Mouse (Mus musculus): Measurements from ENCODE around the gene Ndufs2. TPM values are rescaled to one million over a fixed set of nuclear protein-coding genes. Genes with fewer than 3 reads are reported as not detected.

The Ndufs2 gene
- polyA plus RNA-seq, 1 experiment from 2014 or later = 216 TPM

DNA sequence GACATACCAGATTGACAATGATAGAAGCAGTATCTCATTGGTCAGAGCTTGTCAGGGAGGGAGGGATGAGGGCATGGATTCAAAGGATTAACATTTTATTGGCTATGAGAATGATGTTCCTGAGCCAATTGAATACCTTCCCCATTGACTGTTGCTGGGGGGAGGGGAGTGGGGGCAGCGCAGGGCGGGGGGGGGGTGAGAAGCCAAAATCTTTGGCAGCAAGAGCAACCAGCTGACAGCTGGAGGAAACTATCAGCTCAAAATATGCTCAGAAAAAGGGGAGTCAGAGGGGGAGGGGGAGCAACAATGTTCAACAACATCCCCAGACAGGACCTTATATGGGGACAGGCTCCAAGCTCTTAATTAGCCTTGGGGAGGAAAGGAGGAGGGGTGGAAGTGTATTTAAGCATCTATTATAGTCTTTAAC is 12.0 kb upstream of the Ndufs2 start:
- Histone ChIP-seq H3K4me2 (peak overlapping the region; percentile 61), H3K27me3 (no peaks in the 10 kb centered on the region), H3K4me1 (peaks cover 17% of the 10 kb centered on the region), H3K4me3 (peak overlapping the region; percentile 30; the same call in 1 of the 2 replicates), H3K9me3 (replicated peaks) (no peaks in the 10 kb centered on the region), H3K27ac (peak overlapping the region; percentile 91), H3K9ac (no peak overlapping the region), H3K36me3 (ENCODE audit: poor library complexity, severe bottlenecking) (no peaks in the 10 kb centered on the region)
- peak; percentile 94 for ATAC-seq
- WGBS = 6% methylated on average over 2 of the region's 2 CpGs

DNA sequence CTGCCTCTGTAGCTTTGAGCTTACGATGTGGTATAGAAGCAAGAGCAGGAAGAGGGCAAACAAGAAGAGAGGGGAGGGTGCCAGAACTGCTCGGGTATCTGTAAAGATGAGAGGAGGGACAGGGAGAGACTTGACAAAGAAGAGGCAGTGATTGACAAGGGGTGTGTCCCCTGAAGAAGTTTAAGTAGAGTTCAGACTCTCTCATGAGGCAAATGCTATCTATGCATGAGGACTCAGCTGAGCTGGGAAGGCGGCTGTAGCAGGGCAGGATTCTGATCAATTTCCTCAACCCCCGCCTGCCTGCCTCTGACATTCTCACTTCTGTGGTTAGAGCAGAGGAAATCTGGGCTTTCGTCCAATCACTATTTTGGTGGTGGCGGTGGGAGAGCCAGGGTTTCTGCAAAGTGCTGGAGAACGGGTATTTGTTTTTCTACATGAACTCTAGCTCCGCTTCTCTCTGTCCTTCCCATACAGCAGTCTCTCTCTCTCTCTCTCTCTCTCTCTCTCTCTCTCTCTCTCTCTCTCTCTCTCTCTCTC is 11.5 kb upstream of the Ndufs2 start:
- peak; percentile 80 for ATAC-seq
- peaks cover 17% of the 10 kb centered on the region for H3K4me1 ChIP-seq
- no peaks in the 10 kb centered on the region for H3K27me3 ChIP-seq
- no peaks in the 10 kb centered on the region for H3K9me3 ChIP-seq (replicated peaks)
- peaks cover 3% of the 10 kb centered on the region; the same call in 1 of the 2 replicates for H3K36me3 ChIP-seq (ENCODE audit: poor library complexity, severe bottlenecking)
- peak overlapping the region; percentile 30 for H3K4me3 ChIP-seq
- H3K4me2 ChIP-seq = peak overlapping the region; percentile 61
- H3K27ac ChIP-seq = peak overlapping the region; percentile 91
- H3K9ac ChIP-seq = peak overlapping the region; percentile 53
- 5% methylated on average over 8 of the region's 8 CpGs for WGBS

GRCm38 (mm10) chr1:171260316-171260715 is 9.1 kb upstream of the Ndufs2 start:
- Histone ChIP-seq H3K4me3 (no peak overlapping the region), H3K36me3 (ENCODE audit: poor library complexity, severe bottlenecking) (peaks cover 11% of the 10 kb centered on the region; the same call in 1 of the 2 replicates), H3K9ac (no peak overlapping the region), H3K4me1 (peaks cover 17% of the 10 kb centered on the region), H3K27me3 (no peaks in the 10 kb centered on the region), H3K9me3 (replicated peaks) (no peaks in the 10 kb centered on the region), H3K4me2 (no peak overlapping the region), H3K27ac (no peak overlapping the region)
- ATAC-seq = no peak
- 94% methylated on average over 3 of the region's 3 CpGs for WGBS

GRCm38 (mm10) chr1:171258921-171259320 is 7.7 kb upstream of the Ndufs2 start:
- Histone ChIP-seq H3K9ac (no peak overlapping the region), H3K27ac (no peak overlapping the region), H3K9me3 (replicated peaks) (no peaks in the 10 kb centered on the region), H3K4me3 (no peak overlapping the region), H3K4me1 (peaks cover 16% of the 10 kb centered on the region), H3K4me2 (no peak overlapping the region), H3K36me3 (ENCODE audit: poor library complexity, severe bottlenecking) (peaks cover 11% of the 10 kb centered on the region; the same call in 1 of the 2 replicates), H3K27me3 (no peaks in the 10 kb centered on the region)
- WGBS = 82% methylated on average over 17 of the region's 17 CpGs
- no peak for ATAC-seq

DNA sequence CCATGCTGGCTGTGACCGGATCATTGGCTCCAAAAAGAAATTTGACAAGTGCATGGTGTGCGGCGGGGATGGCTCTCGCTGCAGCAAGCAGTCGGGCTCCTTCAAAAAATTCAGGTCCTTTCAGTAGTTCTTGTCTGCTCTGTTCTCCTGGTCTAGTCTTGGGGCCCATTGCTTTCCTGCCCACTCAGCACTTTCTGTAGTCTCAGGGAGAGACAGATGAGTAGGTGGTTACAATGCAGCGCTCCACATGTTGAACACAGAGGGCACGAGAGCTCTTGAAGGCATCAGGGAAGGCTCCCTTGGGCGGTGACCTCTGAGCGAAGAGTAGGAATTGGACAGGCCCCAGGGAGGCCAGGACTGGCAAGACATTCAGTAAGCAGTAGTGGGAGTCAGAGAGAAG is 6.6 kb upstream of the Ndufs2 start:
- H3K4me3 ChIP-seq = no peak overlapping the region
- 90% methylated on average over 9 of the region's 9 CpGs for WGBS
- H3K27me3 ChIP-seq = no peaks in the 10 kb centered on the region
- no peak overlapping the region for H3K4me2 ChIP-seq
- no peak overlapping the region for H3K27ac ChIP-seq
- H3K9ac ChIP-seq = no peak overlapping the region
- H3K36me3 ChIP-seq (ENCODE audit: poor library complexity, severe bottlenecking) = peaks cover 11% of the 10 kb centered on the region; the same call in 1 of the 2 replicates
- no peak for ATAC-seq
- peaks cover 9% of the 10 kb centered on the region for H3K4me1 ChIP-seq
- no peaks in the 10 kb centered on the region for H3K9me3 ChIP-seq (replicated peaks)

DNA sequence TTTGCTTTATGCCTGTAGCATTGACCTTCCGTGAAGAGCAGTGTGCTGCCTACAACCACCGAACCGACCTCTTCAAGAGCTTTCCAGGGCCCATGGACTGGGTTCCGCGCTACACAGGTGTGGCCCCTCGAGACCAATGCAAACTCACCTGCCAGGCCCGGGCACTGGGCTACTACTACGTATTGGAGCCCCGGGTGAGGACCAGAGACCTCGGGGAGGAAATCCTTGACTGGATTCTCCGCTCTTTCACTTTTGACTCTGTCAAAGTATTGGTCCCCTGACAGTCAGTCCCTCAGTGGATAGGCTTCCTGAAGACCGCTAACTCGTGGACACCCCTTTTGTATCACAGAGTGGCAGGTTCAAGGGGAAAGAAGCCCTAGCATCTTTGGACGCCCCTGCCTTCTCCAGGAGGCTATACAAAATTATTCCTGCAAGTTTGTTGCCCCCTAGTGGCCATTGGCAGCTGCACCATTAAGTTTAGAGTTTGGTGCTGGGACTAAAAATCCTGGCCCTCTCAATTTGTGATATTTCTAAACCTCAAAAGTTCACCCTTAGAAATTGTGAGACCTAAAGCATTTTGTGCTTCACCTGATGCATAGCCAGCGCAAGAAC is 5.9 kb upstream of the Ndufs2 start:
- peaks cover 11% of the 10 kb centered on the region; the same call in 1 of the 2 replicates for H3K36me3 ChIP-seq (ENCODE audit: poor library complexity, severe bottlenecking)
- WGBS = 67% methylated on average over 15 of the region's 15 CpGs
- H3K4me1 ChIP-seq = peaks cover 9% of the 10 kb centered on the region
- no peak overlapping the region for H3K9ac ChIP-seq
- H3K9me3 ChIP-seq (replicated peaks) = no peaks in the 10 kb centered on the region
- no peak overlapping the region for H3K27ac ChIP-seq
- no peak overlapping the region for H3K4me2 ChIP-seq
- no peak overlapping the region for H3K4me3 ChIP-seq
- no peaks in the 10 kb centered on the region for H3K27me3 ChIP-seq
- no peak; the same call in 1 of the 2 replicates for ATAC-seq

GRCm38 (mm10) chr1:171256095-171256818 is 5.1 kb upstream of the Ndufs2 start:
- no peak for ATAC-seq
- Histone ChIP-seq H3K4me1 (peaks cover 15% of the 10 kb centered on the region), H3K9me3 (replicated peaks) (no peaks in the 10 kb centered on the region), H3K27me3 (no peaks in the 10 kb centered on the region), H3K4me2 (no peak overlapping the region), H3K9ac (no peak overlapping the region), H3K27ac (no peak overlapping the region), H3K4me3 (no peak overlapping the region), H3K36me3 (ENCODE audit: poor library complexity, severe bottlenecking) (peaks cover 11% of the 10 kb centered on the region; the same call in 1 of the 2 replicates)
- 90% methylated on average over 24 of the region's 24 CpGs for WGBS

DNA sequence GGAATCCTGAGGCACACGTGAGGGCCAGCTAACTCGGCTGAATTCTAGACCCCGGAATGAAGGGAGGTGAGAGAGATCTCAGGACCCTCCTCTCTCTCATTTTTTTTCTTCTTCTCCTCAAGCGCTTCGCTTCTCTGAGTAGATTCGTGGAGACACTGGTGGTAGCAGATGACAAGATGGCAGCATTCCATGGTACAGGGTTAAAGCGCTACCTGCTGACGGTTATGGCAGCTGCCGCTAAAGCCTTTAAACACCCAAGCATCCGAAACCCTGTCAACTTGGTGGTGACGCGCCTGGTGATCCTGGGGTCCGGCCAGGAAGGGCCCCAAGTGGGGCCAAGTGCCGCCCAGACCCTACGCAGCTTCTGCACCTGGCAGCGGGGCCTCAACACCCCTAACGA is 1.2 kb upstream of the Ndufs2 start:
- ATAC-seq = no peak
- H3K9me3 ChIP-seq (replicated peaks) = no peaks in the 10 kb centered on the region
- peak overlapping the region; percentile 59 for H3K4me2 ChIP-seq
- H3K4me1 ChIP-seq = peaks cover 48% of the 10 kb centered on the region
- peaks cover 6% of the 10 kb centered on the region; the same call in 1 of the 2 replicates for H3K36me3 ChIP-seq (ENCODE audit: poor library complexity, severe bottlenecking)
- H3K27me3 ChIP-seq = no peaks in the 10 kb centered on the region
- peak overlapping the region; percentile 56 for H3K9ac ChIP-seq
- 43% methylated on average over 17 of the region's 17 CpGs for WGBS
- H3K27ac ChIP-seq = peak overlapping the region; percentile 78; the same call in 1 of the 2 replicates
- H3K4me3 ChIP-seq = peak overlapping the region; percentile 33

GRCm38 (mm10) chr1:171251594-171252324 is 571 bp upstream of the Ndufs2 start:
- ATAC-seq = no peak
- WGBS = 6% methylated on average over 13 of the region's 13 CpGs

DNA sequence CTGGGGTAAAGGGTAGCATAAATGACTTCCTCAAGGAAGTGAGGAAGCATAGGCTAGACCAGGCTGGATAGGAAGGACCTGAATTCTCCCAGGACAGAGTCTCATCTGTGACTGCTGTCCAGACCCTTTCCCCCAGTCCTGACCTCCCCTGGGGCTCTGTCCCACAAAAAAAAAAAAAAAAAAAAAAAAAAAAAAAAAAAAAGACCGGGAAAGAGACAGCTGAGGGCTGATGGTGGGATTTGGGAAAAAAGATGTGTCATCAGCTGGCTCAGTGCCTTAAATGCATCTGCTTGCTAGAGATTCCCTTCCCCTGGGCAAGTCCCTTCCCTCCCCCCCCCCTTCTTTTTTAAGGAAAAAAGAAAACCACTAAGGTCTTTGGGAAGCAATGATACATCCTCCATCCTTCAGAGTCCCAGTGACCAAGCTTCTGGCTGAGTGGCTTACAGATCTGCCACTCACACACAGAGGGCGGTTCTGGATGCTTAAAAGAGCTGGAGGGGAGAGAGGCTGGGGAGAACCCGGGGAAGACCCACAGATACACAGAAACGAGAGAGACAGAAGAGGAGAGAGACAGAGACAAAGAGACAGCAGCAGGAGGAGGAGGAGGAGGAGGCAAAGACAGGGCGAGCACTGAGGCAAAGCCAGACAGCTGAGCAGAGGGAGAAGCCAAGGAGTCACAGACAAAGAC is 1.1 kb downstream of the Ndufs2 start, which contains the start of gene Adamts4:
TSS of gene Adamts4 (plus strand) at position 509 of the 688 bp plus-strand sequence.
- Histone ChIP-seq H3K4me3 (peak within 1 kb of the TSS; percentile 33), H3K27ac (peak within 1 kb of the TSS; percentile 78), H3K9me3 (replicated peaks) (no peaks in the 10 kb centered on the region), H3K36me3 (ENCODE audit: poor library complexity, severe bottlenecking) (peaks cover 5% of the 10 kb centered on the region), H3K4me1 (peaks cover 61% of the 10 kb centered on the region), H3K27me3 (no peaks in the 10 kb centered on the region), H3K9ac (peak within 1 kb of the TSS; percentile 56), H3K4me2 (peak within 1 kb of the TSS; percentile 59)
- 0 out of 2 replicates have a peak, but pooled peaks have one; percentile 25 for ATAC-seq
- WGBS = 18% methylated on average over 5 of the region's 5 CpGs

More at GRCm38 (mm10) chr1:171251594-171252324, 571 bp upstream of the Ndufs2 start:
- peak overlapping the region; percentile 33 for H3K4me3 ChIP-seq
- peaks cover 49% of the 10 kb centered on the region for H3K4me1 ChIP-seq
- H3K9ac ChIP-seq = peak overlapping the region; percentile 56
- H3K27ac ChIP-seq = peak overlapping the region; percentile 78; the same call in 1 of the 2 replicates
- H3K4me2 ChIP-seq = peak overlapping the region; percentile 59
- no peaks in the 10 kb centered on the region for H3K9me3 ChIP-seq (replicated peaks)
- H3K36me3 ChIP-seq (ENCODE audit: poor library complexity, severe bottlenecking) = peaks cover 5% of the 10 kb centered on the region; the same call in 1 of the 2 replicates
- H3K27me3 ChIP-seq = no peaks in the 10 kb centered on the region
